Mouse (Mus musculus) T-cell, adult 2 months (primary cell): Measurements from ENCODE around the gene H2-M5.
A peak's percentile ranks its signal among the peaks of the same experiment; 100 is the strongest.
"Not testable (repeated sequence)": the region's sequence is repeated elsewhere in the genome, so short reads cannot be mapped to it uniquely, and the experiment has no call there.

ENCODE experiments used
- DNase-seq: peaks from one replicate; pipeline ENCODE4 v3.0.0; 2022; ENCODE audit warnings: low spot score

Gene H2-M5

GRCm38 (mm10) chr17:36989437-36989836 is at the start of gene H2-M5:
Gene H2-M5, minus strand, starts transcription at chr17:36989537.
- no peak for DNase-seq

DNA sequence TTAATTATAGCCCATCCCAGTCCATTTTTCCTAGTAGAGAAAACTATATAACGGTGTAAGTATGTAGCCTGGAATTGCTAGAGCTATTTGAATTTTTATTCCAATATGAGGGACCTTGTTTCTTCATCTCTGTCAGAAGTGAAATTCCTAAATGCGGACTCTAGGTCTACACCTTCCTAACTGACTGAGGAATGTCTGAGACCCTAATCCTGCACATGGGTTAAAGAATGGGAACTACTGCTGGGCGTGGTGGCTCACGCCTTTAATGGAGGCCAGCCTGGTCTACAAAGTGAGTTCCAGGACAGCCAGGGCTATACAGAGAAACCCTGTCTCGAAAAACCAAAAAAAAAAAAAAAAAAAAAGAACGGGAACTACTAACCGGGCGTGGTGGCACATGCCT is 39.8 kb upstream of the H2-M5 start:
- DNase-seq = no peak

GRCm38 (mm10) chr17:37028683-37029120 is 39.4 kb upstream of the H2-M5 start:
- DNase-seq = peak; percentile 70

GRCm38 (mm10) chr17:37028212-37028611 is 38.9 kb upstream of the H2-M5 start:
- DNase-seq = no peak

- no peak for DNase-seq
These were observed 38.1 kb upstream of the H2-M5 start for GRCm38 (mm10) chr17:37027486-37027885.

- DNase-seq = no peak
These were observed 37.1 kb upstream of the H2-M5 start for GRCm38 (mm10) chr17:37026425-37026824.

GRCm38 (mm10) chr17:37022628-37023576 is 33.6 kb upstream of the H2-M5 start, which contains the start of gene Mog:
Gene Mog, minus strand, starts transcription at chr17:37023398.
- DNase-seq = no peak

GRCm38 (mm10) chr17:37019242-37019641 is 29.9 kb upstream of the H2-M5 start:
- DNase-seq = not testable (repeated sequence)

- DNase-seq = no peak
These were observed 29.0 kb upstream of the H2-M5 start for GRCm38 (mm10) chr17:37018328-37018727.

- no peak for DNase-seq
These were observed 27.0 kb upstream of the H2-M5 start for GRCm38 (mm10) chr17:37016333-37016732.

DNA sequence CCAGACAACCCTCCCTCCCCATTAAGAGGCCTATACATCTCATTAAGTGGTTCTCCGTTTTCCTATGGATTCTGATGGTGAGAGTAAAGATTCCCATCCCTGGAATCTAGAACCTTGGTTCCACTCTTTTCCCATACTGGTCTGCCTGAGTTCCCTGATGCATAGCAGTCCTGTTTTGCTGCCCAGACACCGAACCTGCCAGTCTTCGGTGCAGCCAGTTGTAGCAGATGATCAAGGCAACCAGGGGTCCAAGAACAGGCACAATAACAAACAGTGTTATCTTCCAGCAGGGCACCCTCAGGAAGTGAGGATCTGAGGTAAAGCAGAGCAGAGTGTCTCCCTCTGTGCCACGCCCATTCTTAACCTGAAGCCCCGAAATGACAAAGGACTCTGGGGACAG is 22.8 kb upstream of the H2-M5 start:
- DNase-seq = no peak

- no peak for DNase-seq
These were observed 22.4 kb upstream of the H2-M5 start for GRCm38 (mm10) chr17:37011719-37012118.

DNA sequence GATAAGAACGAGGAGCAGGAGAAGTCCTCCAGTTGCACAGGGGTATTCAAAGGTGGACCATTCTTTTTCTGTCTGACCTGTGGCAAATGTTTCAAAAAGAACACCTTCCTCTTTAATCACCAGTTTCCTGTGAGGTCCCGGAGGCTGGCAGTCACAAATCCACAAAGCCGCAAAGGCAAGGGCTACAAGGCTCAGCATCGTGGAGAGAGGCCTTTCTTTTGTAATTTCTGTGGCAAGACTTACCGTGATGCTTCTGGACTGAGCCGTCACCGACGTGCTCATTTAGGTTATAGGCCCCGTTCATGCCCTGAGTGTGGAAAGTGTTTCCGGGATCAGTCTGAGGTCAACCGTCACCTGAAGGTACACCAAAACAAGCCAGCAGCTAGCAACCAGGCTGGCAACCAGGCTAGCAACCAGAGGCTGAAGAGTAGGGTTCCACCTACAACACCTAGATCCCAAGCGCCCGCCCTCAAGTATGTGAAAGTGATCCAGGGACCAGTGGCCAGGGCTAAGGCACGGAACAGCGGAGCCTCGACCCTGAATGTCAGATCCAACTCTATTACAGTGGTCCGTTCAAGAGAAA is 20.2 kb upstream of the H2-M5 start:
- DNase-seq = peak; percentile 48

GRCm38 (mm10) chr17:37008161-37008560 is 18.8 kb upstream of the H2-M5 start:
- no peak for DNase-seq

GRCm38 (mm10) chr17:37003366-37003765 is 14.0 kb upstream of the H2-M5 start:
- no peak for DNase-seq

DNA sequence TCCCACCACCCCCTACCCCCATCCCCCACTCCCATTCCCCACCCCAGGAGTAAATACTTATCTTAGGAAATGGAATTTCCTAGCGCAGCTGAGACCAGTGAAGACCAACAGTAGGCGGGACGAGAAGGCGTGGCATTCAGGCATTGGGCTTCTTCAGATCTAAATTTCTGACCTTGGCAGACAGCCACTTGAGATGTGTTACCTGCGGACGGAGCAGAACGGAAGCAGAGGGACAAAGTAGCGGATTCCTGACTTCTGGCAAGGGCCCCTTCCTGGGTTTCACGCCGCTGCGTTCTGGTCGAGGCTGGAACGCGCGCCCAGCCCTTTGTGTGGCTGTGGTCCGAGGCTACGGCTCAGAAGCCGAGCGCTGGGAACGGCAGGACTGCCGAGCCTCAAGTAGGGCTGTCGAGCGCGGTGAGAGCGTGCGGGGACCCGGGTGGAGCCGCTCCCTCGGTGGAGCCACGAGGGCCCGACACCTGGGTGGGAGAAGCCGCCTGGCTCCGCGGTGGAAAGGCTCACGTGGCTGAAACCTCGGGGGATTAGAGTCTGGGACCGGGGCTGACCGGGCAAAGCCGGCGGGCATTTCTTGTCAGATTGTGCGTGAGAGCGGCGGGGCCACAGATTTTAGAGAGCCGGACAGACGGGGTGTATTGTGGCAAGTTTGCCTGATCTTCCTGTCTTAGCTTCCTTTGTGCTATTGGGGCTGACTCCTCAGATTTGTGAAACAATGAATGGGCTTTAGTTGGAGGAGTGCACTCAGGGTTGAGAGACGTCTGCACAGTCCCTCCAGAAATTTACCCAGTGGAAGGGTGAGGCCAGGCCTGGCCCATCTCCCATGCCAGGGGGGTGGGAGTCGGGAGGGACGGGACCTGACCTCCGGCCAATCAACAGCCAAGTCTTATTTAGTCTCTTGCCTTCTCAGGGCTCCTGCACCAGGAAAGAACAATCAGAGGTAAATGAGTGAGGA is 13.3 kb upstream of the H2-M5 start:
- DNase-seq = no peak

- no peak for DNase-seq
These were observed 11.5 kb upstream of the H2-M5 start, which contains the start of gene Zfp57 for GRCm38 (mm10) chr17:37000863-37001262. Gene Zfp57, plus strand, starts transcription at chr17:37001163.

DNA sequence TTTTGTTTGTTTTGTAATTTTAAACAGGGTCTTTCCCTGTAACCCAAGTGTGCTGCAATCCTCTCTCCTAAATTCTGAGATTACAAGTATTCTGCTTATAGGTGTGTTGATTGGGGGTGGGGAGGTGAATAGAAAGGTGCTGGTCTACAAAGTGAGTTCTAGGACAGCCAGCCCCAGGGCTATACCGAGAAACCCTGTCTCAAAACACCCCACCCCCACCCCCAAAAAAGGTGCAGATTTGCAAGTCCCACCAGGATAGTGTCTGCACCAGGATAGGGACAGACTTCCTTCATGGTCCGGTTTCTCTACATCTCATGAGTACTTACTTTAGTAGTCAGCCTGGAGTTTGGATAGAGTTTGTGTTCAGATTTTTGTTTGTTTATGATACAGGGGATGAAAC is 9.1 kb upstream of the H2-M5 start:
- no peak for DNase-seq

DNA sequence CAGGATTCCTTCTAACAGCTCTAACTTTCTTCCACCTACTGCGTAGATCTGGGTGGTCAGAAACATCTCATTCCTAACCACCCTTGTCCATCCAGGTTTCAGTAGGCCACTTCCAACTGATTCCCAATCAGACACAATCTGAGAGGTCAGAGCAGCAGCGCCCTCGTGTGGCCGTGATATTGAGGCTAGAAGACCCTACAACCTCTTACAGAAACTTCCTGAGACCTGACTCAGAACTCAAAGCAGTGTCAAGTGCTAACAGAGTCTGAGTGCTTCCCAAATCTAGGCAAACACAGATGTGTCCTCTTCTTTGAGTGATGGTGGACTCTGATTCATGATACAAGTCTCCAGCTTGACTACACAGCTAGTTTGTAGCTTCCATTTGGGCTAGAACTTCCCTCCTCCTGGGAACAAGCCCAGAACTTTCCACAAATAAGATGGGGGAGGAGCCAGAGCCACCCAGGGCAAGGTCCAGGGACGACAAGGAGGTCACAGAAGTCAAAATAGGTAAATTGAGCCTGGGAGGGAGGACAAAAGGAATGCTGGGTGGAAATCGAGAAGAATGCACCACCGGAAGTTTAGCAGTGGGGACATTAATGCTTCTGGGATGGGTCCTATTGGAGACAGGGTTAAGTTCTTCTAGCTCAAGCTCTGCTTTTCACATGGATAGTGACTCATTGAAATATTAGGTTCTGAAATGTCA is 7.8 kb upstream of the H2-M5 start:
- peak; percentile 49 for DNase-seq

GRCm38 (mm10) chr17:36995448-36995847 is 6.1 kb upstream of the H2-M5 start:
- DNase-seq = no peak

- DNase-seq = no peak
These were observed 5.2 kb upstream of the H2-M5 start for GRCm38 (mm10) chr17:36994528-36994927.
